Mouse (Mus musculus) kidney, adult 2 months (tissue): Measurements from ENCODE around the gene Gm43552.

Experiments used
- CTCF ChIP-seq: fragments of 200-500 bp; conservative IDR thresholded peaks from 2 replicates; pipeline ENCODE4 v1.5.1; 2011; ENCODE audit warnings: low read depth, mild to moderate bottlenecking, control low read depth, low read length, moderate library complexity, mixed read lengths; ENCODE audit not compliant: insufficient read depth, insufficient read length
- POLR2A ChIP-seq: fragments of 200-500 bp; IDR thresholded peaks from one replicate; pipeline ENCODE4 v1.6.1; 2011; ENCODE audit warnings: low read depth, low read length, control low read depth

- TF ChIP-seq CTCF (no peak), POLR2A (no peak)
Measured at GRCm38 (mm10) chr5:65489830-65490229, 2.8 kb downstream of the Gm43552 start.
